Mouse (Mus musculus): ENCODE measurements around the gene 5730522E02Rik.
A peak's percentile ranks its signal among the peaks of the same experiment; 100 is the strongest.

5730522E02Rik gene

DNA sequence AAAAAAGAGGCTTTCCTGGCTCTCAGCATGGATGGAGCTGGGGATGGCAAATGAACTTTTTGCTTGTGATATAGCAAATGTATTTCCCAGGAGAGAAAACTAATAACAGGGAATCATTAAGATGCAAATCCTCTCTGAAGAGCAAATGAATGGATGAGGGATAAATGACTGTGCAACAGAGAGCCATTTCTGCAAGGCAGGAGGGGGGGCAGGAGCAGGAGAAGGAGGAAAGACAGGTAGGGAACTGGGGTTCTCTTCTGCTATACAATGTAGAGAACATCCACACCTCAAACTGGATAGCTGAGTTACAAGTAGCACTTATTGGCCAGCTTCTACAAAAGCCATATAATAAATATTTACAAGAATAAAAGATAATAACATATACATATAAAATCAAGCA, 390.8 kb downstream of the 5730522E02Rik start:
- DNase-seq (ENCODE audit: low read depth, low spot score), result no peak

DNA sequence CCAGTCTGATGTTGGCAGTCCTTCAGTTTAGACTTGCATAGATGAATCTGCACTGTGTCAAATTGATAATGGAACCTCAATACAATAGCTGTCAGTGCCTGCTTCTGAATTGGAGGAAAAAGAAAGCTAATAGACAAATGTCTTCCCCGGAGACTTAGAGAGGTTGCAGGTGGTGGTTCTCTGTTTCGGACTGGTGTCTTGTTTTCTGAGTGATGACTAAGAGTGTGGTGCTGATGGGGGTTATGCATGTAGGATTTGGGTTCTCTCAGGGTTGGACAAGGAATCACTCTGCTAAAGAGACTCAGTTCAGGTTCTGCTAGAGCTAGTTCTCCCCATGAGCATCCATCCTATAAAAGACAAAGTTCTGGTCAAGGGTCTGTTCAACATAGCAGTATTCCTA, 397.1 kb downstream of the 5730522E02Rik start:
- DNase-seq (ENCODE audit: low read depth, low spot score), result no peak

DNA sequence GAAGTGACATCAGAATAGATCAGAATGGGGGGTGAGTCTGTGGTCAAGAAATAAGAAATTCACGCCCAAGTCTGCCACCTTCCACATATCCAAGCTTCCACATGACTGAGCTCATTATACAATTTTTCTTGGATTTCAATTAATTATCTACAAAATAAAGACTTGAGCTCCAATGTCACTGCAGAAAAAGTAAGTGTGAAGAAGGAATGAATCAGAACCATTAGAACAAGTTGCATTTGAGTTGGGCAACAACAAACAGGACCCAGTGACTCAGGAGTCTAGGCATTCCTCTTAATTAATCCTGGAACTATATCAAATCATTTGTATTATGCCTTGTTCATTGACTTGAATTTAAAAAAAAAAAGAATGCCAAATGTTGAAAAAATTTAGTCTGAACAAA, 422.9 kb downstream of the 5730522E02Rik start:
- no peak for DNase-seq (ENCODE audit: low read depth, low spot score)

DNA sequence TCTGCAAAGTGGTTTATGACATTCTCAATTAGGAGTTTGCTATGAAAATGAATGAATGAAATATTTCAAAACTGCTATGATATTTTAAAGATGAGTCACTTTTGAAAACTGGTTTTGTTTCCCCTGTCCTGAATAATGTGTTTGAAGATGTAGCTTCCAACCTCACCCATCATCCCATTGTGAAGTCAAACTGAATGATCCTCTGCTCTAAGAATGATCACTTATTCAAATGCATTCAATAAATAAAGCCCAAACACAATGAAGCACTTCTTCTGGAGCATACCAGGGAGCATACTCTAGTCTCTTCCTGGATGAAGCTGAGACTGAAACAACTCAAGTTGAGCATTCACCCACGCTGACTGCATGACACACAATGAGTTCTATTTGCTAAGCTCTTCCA, 438.3 kb downstream of the 5730522E02Rik start:
- no peak for DNase-seq (ENCODE audit: low read depth, low spot score)

DNA sequence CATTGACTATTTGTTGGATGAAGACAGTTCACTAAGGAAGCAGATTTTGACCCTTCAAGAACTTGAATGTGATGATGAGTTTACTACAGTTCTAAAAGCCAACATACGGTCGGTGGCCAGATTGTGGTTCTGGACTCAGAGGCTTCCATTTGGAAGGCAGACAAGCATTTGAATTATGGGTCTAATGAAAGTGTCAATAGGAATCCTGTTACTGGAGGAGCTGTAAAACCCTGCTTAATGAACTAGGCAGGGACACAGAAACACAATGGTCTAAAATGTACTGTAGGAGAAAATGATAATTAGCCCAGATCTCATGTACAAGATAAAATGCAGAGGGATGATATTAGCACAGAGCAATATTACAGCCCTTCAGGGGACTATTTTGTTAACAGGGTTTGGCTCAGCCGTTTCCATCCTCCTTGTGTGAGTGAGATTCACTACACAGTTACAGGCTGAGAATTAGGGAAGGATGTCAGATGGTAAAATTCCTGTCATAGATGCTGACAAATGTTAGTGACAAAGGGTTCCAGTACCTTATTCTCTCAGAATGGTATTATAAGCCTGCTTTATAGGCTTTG, 439.5 kb downstream of the 5730522E02Rik start:
- no peak for DNase-seq (ENCODE audit: low read depth, low spot score)

DNA sequence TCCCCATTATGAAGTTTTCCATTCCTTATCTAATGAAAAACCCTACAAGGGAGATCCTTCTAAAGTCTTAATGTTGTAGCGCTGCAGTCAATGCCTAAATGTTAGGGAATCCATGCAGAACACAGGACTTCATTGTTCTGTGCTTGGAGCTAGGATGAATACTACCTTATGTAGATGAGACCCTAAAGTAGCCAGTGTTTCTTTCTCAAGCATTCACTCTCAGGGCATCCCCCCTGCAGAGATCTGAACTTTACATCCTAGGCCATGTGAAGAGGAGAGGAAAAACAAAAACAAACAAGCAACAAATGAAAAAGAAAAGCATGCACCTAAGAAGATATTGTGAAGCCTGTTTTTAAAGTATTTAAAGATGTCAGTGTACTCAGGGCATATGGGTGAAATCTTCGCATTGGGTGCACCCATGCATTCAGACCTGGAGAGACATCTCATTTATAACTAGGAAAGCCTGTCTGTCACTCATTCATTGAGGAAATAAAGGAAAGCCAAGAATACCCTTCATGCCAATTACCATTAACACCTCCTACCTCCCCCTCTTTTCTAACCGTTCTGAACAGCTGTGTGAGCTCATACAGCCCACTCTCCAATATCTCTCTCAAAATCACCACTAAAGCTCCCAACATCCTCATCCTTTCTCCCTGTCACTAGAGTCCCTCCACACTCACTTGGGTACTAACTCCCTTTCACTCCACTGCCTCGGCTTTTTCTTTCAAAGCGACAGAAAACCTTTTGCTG, 442.8 kb downstream of the 5730522E02Rik start:
- DNase-seq (ENCODE audit: low read depth, low spot score), result peak; percentile 84

DNA sequence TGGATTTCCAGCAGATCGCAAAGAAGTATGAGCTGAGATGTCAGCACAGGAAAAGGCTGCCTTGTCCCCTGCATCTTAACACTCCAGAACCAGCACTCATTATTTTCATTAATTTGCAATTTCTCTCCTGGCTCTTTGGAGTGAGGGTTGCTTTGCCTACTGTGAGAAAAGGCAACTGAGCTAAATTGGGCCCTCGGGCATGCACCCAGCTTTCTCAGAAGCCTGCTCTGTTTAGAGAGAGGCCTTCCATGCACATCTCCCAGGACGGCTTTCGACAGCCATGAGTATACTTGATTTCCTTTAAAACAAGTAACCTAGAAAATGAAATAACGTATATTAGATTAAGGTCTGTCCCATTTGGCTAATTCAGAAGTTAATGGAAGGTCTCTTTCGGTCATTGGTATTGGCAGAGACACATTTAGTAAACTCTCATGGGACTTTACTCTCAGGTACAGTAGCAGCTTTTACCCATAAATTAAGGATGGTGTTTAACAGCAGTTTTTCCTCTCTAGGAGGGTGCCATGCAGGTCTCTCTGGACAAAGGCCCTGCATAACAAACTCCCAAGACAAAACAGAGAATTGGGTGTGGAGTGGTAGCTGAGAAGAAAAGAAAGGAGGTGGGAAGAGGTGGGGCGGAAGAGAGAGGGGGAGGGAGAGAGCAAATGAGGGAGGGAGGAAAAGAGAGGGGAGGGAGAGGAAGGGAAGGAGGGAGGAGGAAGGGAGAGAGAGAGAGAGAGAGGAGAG, 457.2 kb downstream of the 5730522E02Rik start:
- DNase-seq (ENCODE audit: low read depth, low spot score), result peak; percentile 69

DNA sequence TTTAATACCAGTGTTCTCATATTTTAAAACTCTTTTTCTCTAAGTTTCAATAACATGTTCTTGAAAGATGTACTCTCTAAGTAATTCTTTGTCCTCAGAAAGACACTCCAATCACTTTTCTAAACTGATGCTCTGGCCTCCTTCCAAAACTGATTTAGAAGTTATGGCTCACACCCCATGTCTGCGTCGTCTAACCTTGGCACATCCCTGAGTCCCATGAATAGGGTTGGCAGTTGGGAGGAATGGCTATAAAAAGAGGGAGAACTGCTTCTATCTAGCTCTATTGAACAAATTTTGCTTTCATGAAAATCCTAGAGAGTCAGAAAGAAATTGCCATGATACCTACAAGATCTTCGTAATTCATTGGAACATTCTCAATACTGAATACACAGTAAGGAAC, 458.1 kb downstream of the 5730522E02Rik start:
- DNase-seq (ENCODE audit: low read depth, low spot score), result no peak

DNA sequence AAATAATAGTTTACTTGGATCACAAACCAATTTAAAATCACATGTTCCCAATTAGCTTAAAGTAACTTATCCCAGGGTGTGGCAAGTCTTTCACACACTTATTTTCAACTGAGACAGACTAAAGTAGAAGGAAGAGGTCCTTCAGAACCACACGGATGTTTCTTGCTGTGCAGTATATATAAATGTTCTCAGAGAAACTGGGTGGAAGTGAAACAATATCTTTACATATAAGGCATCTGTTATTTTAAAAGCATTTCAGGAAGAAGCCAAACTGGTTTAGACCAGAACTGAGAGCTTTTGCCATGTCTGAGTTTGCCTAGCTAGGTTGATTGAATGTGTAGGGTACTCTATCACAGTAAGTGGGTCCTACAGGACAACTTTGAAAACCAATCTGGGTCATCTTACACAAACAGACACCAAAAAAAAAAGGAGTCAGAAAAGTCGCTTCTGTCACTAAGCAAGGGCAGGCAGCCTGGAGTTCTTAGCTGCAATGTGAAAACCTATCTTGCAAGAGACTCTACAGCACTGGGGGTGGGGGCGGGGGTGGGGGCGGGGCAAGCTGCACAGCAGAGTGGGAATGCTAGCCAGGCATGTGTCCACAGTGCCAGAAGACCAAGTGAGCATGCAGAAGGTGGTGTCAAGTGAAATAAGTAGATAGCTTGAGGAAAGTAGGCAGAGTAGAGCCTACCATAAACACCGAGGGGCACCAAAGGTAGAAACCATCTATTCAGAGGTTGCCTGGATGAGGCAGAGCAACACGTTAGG, 463.3 kb downstream of the 5730522E02Rik start:
- no peak for DNase-seq (ENCODE audit: low read depth, low spot score)

DNA sequence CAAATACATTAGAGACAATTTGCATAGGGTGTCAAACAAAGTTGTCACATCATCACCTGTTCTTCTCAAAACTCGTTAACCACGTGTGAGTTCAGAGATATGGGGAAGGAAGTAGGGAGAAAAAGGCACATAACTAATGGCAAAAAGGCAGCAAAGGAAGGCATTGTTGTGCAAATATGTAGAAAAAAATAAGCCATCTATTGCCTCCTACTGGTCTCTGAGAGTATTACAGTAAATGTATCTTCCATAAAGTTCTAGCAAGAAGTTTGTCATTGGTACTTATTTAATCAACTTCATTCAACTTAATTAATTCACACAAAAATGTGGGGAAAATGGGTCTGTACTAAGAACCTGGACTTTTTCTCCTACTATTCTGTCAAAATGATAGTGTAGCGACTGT, 466.9 kb downstream of the 5730522E02Rik start:
- peak; percentile 30 for DNase-seq (ENCODE audit: low read depth, low spot score)

DNA sequence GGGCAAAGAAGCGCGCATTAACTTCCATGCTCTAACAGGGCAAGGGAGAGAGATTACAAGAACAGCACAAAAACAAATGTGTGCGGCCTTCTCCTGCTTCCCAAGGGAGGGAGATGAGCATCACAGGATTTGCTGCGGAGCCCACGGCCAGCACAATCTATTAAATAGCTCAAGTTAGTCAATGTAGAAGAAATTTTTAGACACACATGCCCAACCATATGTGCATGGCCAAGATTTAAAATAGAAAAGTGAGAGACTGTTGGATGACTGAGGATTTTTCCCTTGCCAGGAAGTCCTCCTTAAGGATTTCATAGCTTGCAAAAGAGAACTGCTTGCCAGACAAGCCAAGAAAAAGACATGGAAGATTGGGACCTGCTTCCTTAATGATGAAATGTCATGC, 473.3 kb downstream of the 5730522E02Rik start:
- no peak for DNase-seq (ENCODE audit: low read depth, low spot score)

DNA sequence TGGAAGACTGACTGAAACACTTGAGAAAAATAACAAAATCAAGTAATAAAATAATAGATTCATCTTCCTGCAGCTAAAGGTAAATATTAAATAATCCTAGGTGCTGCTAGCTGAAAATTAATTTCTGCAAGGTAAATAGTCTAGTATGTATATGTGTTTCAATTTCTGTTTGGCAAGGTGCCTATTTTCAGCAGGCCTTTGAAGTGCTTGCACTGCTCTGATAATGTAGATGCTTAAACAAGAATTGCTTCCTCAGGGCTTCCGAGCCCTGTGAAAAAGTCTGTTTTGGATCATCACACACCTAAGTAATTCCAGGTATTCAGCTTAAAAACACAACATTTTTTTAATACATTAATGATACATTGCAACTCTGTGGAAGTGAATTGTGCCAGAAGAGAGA, 481.1 kb downstream of the 5730522E02Rik start:
- DNase-seq (ENCODE audit: low read depth, low spot score), result no peak

DNA sequence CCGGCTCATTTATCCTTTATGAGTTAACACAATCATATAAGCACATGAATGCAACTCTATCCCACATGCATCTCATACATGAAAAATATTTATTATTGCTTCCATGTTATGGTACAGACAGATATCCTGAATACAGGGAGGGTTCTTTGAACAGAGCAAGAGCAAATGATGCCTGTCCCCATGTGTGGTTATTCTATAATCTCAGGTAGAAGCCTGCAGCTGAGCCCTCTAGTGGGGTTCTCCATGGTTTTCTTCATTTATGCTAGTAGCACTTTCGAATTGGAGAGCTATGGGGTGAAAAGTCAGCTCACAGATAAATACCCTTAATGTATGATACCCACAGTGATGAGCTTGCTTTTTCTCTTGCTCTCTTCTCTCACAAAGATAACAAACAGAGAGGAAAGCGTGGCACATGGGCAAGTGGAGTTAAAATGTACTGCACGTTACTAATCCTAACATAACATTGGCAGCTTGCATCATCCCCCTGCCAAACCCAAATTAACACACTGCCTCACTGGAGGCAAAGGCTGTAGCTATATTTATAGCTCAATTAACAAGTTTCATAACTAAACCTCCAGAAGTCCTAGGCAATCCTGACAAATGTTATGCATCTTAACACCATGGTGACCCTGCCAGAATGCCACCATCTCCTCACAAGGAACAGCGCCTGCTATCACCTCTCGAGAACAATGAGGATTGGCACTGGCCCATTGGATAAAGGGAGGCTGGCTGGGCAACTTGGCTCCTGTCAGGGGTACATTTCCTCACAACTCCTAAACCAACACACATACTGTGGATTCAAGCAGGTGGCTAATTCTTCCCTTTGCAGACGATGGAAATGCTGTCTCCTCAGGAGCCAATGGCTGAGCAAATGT, 494.9 kb downstream of the 5730522E02Rik start:
- DNase-seq (ENCODE audit: low read depth, low spot score), result no peak

DNA sequence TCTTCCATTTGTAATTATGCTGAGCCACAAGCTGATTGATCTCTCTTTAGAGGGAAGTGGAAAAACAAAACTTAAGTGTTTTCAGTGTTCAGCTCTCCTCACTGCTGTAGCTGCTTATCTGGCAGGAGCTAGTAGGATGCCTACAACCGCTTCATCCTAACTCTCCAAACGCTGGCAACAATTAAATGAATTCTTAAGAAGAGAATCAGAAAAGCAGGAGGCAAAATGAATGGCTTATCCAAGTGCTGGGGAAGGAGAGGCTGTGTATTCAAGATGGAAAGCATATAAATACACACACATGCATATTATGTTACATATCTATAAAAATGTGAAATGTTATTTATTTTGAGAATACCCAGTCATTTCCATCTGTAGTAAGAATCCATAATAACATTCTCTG, 500.0 kb downstream of the 5730522E02Rik start:
- no peak for DNase-seq (ENCODE audit: low read depth, low spot score)

DNA sequence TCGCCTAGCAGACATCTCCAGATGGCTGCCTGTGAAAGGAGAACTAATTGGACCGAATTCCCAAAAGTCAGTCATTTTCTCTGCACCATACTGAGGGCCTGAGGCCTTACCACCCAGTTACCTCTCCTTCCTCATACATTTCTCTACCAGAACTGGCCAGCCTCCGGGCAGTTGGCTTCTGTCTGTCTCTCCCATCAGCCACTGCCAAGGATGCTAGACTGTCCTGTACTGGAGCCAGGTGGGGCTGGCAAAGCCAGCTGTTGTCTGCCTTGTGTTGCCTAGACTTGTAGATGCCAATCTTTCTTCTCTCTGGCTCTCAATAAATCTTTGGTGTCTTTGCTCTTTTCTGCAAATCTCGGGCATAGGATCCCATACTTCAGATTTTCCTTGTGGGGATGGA, 500.7 kb downstream of the 5730522E02Rik start:
- DNase-seq (ENCODE audit: low read depth, low spot score), result no peak

DNA sequence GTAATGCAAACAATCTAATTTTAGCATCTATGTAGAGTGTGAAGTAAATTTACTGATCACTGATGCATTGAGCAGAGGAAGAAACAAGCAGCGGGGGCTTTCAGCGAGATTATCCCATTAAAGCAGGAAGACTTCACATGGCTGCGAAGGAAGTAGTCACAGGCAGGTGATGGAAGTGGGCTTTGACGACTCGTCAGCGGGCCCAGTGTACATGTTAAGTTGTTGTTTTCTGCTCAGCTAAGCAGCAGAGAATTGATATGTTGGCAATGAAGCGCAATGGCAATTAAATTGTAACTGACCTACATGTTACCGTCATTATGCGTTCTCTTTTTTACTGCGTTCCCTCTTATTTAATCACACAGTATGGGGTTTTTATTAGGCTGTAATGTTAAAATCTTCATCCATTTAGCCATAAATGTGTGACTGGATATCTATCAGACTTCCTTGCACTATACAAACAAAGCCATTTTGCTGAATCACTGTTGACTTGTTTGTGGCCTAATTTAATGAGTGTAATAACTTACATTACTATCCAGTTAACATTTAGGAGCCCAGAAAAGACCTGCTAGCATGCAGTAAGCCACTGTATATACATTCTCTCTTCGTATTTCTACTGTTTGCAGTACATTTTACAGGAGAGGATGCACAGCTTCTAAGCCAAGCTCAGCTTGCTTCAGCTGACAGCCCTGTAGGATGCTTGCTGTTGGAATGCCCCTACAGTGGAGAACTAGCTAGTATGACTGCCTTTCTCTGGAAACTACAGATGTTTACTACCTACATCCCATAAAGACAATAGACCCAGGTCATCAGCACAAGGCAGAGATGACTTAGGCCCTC, 506.0 kb downstream of the 5730522E02Rik start:
- DNase-seq (ENCODE audit: low read depth, low spot score), result no peak

DNA sequence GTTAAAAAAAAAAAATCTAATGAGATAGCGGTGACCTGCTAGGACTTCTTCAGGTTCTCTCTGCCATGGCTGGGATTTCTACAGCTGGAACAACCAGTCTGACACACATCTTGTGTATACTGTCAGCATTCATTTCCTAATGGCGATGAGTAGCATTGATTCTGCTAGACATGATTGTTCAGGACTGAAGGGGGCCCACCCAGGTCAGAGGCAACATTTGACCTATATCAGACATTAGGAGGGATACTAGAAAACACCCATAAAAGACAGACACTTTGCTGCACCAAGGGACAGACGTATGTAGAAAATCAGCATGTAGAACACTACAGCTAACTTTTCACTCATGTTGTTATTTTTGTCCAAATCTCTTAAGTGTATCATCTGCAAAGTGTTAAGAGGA, 507.8 kb downstream of the 5730522E02Rik start:
- no peak for DNase-seq (ENCODE audit: low read depth, low spot score)

DNA sequence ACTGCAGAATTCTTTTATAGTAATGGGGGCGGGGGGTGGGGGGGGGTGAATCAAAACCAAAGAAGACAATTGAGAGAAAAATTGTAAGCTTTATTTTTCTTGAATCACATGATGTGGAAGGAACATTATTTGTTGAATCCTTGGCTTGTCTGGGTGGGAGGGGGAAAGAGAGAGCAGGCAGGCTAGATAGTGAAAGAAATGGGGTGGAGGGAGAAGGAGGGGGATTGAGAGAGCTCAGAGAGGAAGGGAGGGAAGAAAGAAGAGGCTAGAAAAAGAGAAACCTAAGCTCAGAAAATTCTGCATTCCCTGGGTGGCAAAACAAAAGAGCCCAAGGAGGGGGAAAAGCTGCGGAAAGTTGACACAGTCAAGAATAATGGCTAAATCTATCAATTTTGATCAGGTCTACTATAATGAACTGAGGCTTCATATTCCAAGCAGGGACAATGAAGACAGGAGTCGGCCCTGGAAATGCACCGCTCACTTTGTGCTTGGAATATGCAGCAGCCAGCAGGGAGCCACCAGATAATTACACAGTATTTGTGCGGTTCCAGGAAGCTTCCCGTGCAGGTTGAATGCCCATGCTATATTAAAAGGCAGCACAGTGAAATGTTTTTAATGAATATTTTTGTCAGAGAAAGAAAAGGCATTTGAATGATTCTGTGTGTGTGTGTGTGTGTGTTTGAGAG, 512.9 kb downstream of the 5730522E02Rik start:
- DNase-seq (ENCODE audit: low read depth, low spot score), result peak; percentile 14

DNA sequence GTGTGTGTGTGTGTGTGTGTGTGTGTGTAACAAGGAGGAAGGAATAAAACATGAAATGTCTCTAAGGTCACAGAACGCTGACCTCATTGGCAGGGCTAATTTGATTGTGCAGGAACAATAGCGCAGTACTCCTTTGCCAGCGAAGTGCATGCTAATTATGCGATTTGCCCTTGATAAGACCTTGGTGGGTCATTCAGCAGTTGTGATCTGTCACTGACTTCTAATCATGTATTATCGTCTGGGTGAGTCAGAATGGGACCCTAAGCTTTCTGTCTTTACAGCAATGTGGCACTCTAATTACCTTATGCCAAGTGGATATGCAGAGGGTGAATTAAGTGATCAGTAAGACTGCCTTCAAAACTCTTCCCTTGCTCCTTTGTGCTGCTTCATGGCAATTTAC, 514.4 kb downstream of the 5730522E02Rik start:
- peak; percentile 20 for DNase-seq (ENCODE audit: low read depth, low spot score)

DNA sequence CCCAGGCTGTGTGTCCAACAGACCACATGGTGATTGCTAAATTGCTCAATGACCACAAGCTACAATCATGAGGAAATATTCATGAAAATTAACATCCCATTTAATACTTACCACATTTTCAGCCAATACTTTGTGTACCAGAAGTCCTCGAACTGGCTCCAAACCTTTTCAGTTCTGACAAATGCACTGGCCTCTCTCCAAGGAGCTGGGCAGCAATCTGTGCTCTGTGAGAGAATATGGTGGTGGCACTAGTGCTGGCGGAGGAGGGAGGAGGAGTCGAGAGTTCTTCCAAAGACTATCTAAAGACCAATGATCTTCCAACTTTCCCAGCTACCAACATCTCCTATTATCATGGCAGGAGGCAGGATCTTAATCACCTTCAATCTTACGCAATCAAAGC, 525.8 kb downstream of the 5730522E02Rik start:
- no peak for DNase-seq (ENCODE audit: low read depth, low spot score)
